Mouse (Mus musculus): Measurements from ENCODE around the gene Agmo. TPM values are rescaled to one million over a fixed set of nuclear protein-coding genes. Genes with fewer than 3 reads are reported as not detected.

Agmo gene
- total RNA-seq, 2 experiments from 2014 or later: 1.7 to 1.9 TPM

GRCm38 (mm10) chr12:37614769-37615168 lies 373.3 kb downstream of the Agmo start:
- intact Hi-C loops (cut with DNase I): no loop called here
- DNase-seq: no peak

DNA sequence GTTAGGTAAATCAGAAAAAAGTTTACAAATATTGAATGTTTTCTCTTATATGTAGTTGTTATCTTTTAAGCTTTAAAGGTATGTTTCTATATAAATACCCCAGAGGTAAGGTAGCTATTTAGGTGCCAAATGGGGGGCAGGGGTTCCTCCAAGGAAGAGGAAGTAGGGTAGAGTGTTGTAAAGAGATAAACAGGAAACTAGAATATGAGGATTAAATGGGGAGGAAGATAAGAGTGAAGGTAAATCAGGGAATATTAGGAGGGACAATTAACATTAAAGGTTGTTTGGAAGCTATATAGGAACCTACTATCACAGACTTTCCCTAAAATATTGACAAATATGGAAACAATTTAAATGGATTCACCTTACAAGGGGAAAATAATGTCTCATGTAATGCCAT lies 382.6 kb downstream of the Agmo start:
- no peak for DNase-seq
- intact Hi-C loops (cut with DNase I): no loop called here

Other genes with a start within 250 kb of the Agmo start
- 10 to 100 TPM in 1 of 2 experiments, 1 to 10 TPM in 1; 9.9 to 10.6 TPM for gene Meox2, start 133.1 kb upstream of the Agmo start, total RNA-seq (2021)

All from gastrocnemius, postnatal 36 days (tissue).